Mouse (Mus musculus) liver, embryonic 12.5 days (tissue): ENCODE data around the gene Ctdsp2. TPM values are rescaled to one million over a fixed set of nuclear protein-coding genes. Genes with fewer than 3 reads are reported as not detected.

ENCODE experiments used
- ATAC-seq: fragments of 200-750 bp; cut with Nextera tagmentation; 2 replicates; pipeline ENCODE4 v1.8.0; 2017; ENCODE audit warnings: moderate number of reproducible peaks, mild to moderate bottlenecking, moderate library complexity
- H3K27ac ChIP-seq: fragments of 300-500 bp; sonication (generic); 2 replicates; pipeline ENCODE4 v1.5.1; 2016; ENCODE audit warnings: mild to moderate bottlenecking
- H3K27me3 ChIP-seq: fragments of 300-500 bp; sonication (generic); replicated peaks from 2 replicates; pipeline ENCODE4 v1.6.1; 2016; ENCODE audit warnings: mild to moderate bottlenecking, moderate library complexity
- H3K36me3 ChIP-seq: fragments of 300-500 bp; sonication (generic); 2 replicates; pipeline ENCODE4 v1.6.1; 2016; ENCODE audit warnings: mild to moderate bottlenecking, moderate library complexity
- H3K4me1 ChIP-seq: fragments of 300-500 bp; sonication (generic); 2 replicates; pipeline ENCODE4 v1.6.1; 2016
- H3K4me2 ChIP-seq: fragments of 300-500 bp; sonication (generic); 2 replicates; pipeline ENCODE4 v1.6.1; 2016; ENCODE audit warnings: mild to moderate bottlenecking, moderate library complexity
- H3K4me3 ChIP-seq: fragments of 300-500 bp; sonication (generic); 2 replicates; pipeline ENCODE4 v1.5.1; 2016; ENCODE audit warnings: mild to moderate bottlenecking, moderate library complexity
- H3K9ac ChIP-seq: fragments of 300-500 bp; sonication (generic); 2 replicates; pipeline ENCODE4 v1.6.1; 2016; ENCODE audit warnings: mild to moderate bottlenecking, moderate library complexity
- H3K9me3 ChIP-seq: fragments of 300-500 bp; sonication (generic); replicated peaks from 2 replicates; pipeline ENCODE4 v1.6.1; 2016; ENCODE audit warnings: mild to moderate bottlenecking, moderate library complexity
- WGBS: fragments of 180-500 bp; shearing (Covaris S2); methylation state at CpG from one replicate; pipeline ENCODE4 v1.1.7; 2016; ENCODE audit not compliant: insufficient replicate concordance; 5-methylcytosine and 5-hydroxymethylcytosine counted together
- polyA plus RNA-seq: library from polyadenylated mRNA; unstranded; fragments of >200 nt; fragmentation: Nextera tagmentation; extraction: Ambion mirVana; gene quantifications from 2 replicates; pipeline ENCODE4 v1.2.1, GENCODE M21; 2016

Ctdsp2 gene
- polyA plus RNA-seq, 1 experiment from 2014 or later: 22.2 TPM

GRCm38 (mm10) chr10:126984189-126985004 lies 5.9 kb downstream of the Ctdsp2 start:
- WGBS: 68% methylated on average over 5 of the region's 5 CpGs
- Histone ChIP-seq H3K36me3 (peaks cover 19% of the 10 kb centered on the region; the same call in 1 of the 2 replicates), H3K4me2 (no peak overlapping the region), H3K27ac (peak overlapping the region; percentile 18; the same call in 1 of the 2 replicates), H3K9me3 (no peaks in the 10 kb centered on the region), H3K27me3 (no peaks in the 10 kb centered on the region), H3K9ac (no peak overlapping the region), H3K4me1 (peaks cover 93% of the 10 kb centered on the region), H3K4me3 (no peak overlapping the region)
- no peak for ATAC-seq

GRCm38 (mm10) chr10:126985127-126985526 lies 6.6 kb downstream of the Ctdsp2 start:
- Histone ChIP-seq H3K4me3 (no peak overlapping the region), H3K27me3 (no peaks in the 10 kb centered on the region), H3K4me1 (peaks cover 94% of the 10 kb centered on the region), H3K36me3 (peaks cover 19% of the 10 kb centered on the region; the same call in 1 of the 2 replicates), H3K9me3 (no peaks in the 10 kb centered on the region), H3K27ac (no peak overlapping the region; the same call in 1 of the 2 replicates), H3K9ac (no peak overlapping the region), H3K4me2 (no peak overlapping the region)
- ATAC-seq: no peak
- 75% methylated on average over 4 of the region's 4 CpGs for WGBS

GRCm38 (mm10) chr10:126985579-126985978 lies 7.1 kb downstream of the Ctdsp2 start:
- Histone ChIP-seq H3K9me3 (no peaks in the 10 kb centered on the region), H3K4me2 (no peak overlapping the region), H3K9ac (no peak overlapping the region), H3K4me3 (no peak overlapping the region), H3K27ac (no peak overlapping the region; the same call in 1 of the 2 replicates), H3K27me3 (no peaks in the 10 kb centered on the region), H3K36me3 (peaks cover 19% of the 10 kb centered on the region; the same call in 1 of the 2 replicates), H3K4me1 (peaks cover 94% of the 10 kb centered on the region)
- 84% methylated on average over 9 of the region's 9 CpGs for WGBS
- no peak for ATAC-seq

GRCm38 (mm10) chr10:126986541-126986961 lies 8.0 kb downstream of the Ctdsp2 start:
- Histone ChIP-seq H3K27me3 (no peaks in the 10 kb centered on the region), H3K36me3 (peaks cover 24% of the 10 kb centered on the region), H3K4me3 (no peak overlapping the region), H3K9ac (no peak overlapping the region), H3K9me3 (no peaks in the 10 kb centered on the region), H3K27ac (peak overlapping the region; percentile 28; the same call in 1 of the 2 replicates), H3K4me2 (0 out of 2 replicates have a peak overlapping the region, but pooled peaks have one; percentile 0), H3K4me1 (peaks cover 90% of the 10 kb centered on the region)
- peak; percentile 7; the same call in 1 of the 2 replicates for ATAC-seq
- 72% methylated on average over 4 of the region's 4 CpGs for WGBS

GRCm38 (mm10) chr10:126987183-126988118 lies 8.9 kb downstream of the Ctdsp2 start:
- H3K36me3 ChIP-seq: peaks cover 33% of the 10 kb centered on the region
- H3K9ac ChIP-seq: no peak overlapping the region
- H3K4me3 ChIP-seq: no peak overlapping the region
- no peak overlapping the region for H3K27ac ChIP-seq
- H3K27me3 ChIP-seq: no peaks in the 10 kb centered on the region
- H3K4me2 ChIP-seq: peak overlapping the region; percentile 9; the same call in 1 of the 2 replicates
- WGBS: 46% methylated on average over 8 of the region's 8 CpGs
- no peak for ATAC-seq
- H3K9me3 ChIP-seq: no peaks in the 10 kb centered on the region
- peaks cover 81% of the 10 kb centered on the region for H3K4me1 ChIP-seq

- Histone ChIP-seq H3K4me3 (no peak overlapping the region), H3K4me1 (peaks cover 69% of the 10 kb centered on the region), H3K27ac (0 out of 2 replicates have a peak overlapping the region, but pooled peaks have one; percentile 0), H3K4me2 (no peak overlapping the region), H3K27me3 (no peaks in the 10 kb centered on the region), H3K9ac (no peak overlapping the region), H3K36me3 (peaks cover 40% of the 10 kb centered on the region), H3K9me3 (no peaks in the 10 kb centered on the region)
- ATAC-seq: no peak
- 30% methylated on average over 5 of the region's 5 CpGs for WGBS
Observed at GRCm38 (mm10) chr10:126988513-126989165, 10.1 kb downstream of the Ctdsp2 start.

GRCm38 (mm10) chr10:126990313-126991056 lies 12.0 kb downstream of the Ctdsp2 start:
- peaks cover 53% of the 10 kb centered on the region for H3K4me1 ChIP-seq
- H3K36me3 ChIP-seq: peaks cover 47% of the 10 kb centered on the region
- peak; percentile 69 for ATAC-seq
- H3K9me3 ChIP-seq: no peaks in the 10 kb centered on the region
- no peak overlapping the region for H3K27ac ChIP-seq
- no peak overlapping the region for H3K9ac ChIP-seq
- WGBS: 60% methylated on average over 7 of the region's 7 CpGs
- H3K27me3 ChIP-seq: no peaks in the 10 kb centered on the region
- no peak overlapping the region for H3K4me2 ChIP-seq
- H3K4me3 ChIP-seq: no peak overlapping the region

- WGBS: 65% methylated on average over 3 of the region's 3 CpGs
- ATAC-seq: no peak
- H3K9me3 ChIP-seq: no peaks in the 10 kb centered on the region
- peaks cover 56% of the 10 kb centered on the region for H3K36me3 ChIP-seq
- H3K4me1 ChIP-seq: peaks cover 42% of the 10 kb centered on the region
- H3K27ac ChIP-seq: no peak overlapping the region
- H3K4me2 ChIP-seq: no peak overlapping the region
- no peak overlapping the region for H3K9ac ChIP-seq
- H3K27me3 ChIP-seq: no peaks in the 10 kb centered on the region
- no peak overlapping the region for H3K4me3 ChIP-seq
Observed at GRCm38 (mm10) chr10:126991676-126992075, 13.2 kb downstream of the Ctdsp2 start.

GRCm38 (mm10) chr10:126993621-126994020 lies 15.1 kb downstream of the Ctdsp2 start:
- Histone ChIP-seq H3K27me3 (no peaks in the 10 kb centered on the region), H3K4me1 (peaks cover 30% of the 10 kb centered on the region), H3K36me3 (peaks cover 71% of the 10 kb centered on the region), H3K4me2 (no peak overlapping the region), H3K9ac (no peak overlapping the region), H3K27ac (no peak overlapping the region), H3K4me3 (no peak overlapping the region), H3K9me3 (no peaks in the 10 kb centered on the region)
- ATAC-seq: no peak
- 83% methylated on average over 3 of the region's 3 CpGs for WGBS

GRCm38 (mm10) chr10:126997340-126998113 lies 19.0 kb downstream of the Ctdsp2 start:
- Histone ChIP-seq H3K36me3 (peaks cover 64% of the 10 kb centered on the region), H3K9me3 (no peaks in the 10 kb centered on the region)

More at GRCm38 (mm10) chr10:126997340-126998113, 19.0 kb downstream of the Ctdsp2 start:
- Histone ChIP-seq H3K27ac (no peak overlapping the region), H3K4me2 (no peak overlapping the region), H3K4me3 (no peak overlapping the region), H3K4me1 (0 out of 2 replicates have a peak, but pooled peaks cover 8% of the 10 kb centered on the region), H3K9ac (no peak overlapping the region), H3K27me3 (no peaks in the 10 kb centered on the region)
- no peak for ATAC-seq
- 65% methylated on average over 13 of the region's 13 CpGs for WGBS
